Mouse (Mus musculus): ENCODE results near the gene Pik3r2. TPM values are rescaled to one million over a fixed set of nuclear protein-coding genes. Genes with fewer than 3 reads are reported as not detected.

The Pik3r2 gene
- total RNA-seq, 2 experiments from 2014 or later: 6.0 to 18.1 TPM

DNA sequence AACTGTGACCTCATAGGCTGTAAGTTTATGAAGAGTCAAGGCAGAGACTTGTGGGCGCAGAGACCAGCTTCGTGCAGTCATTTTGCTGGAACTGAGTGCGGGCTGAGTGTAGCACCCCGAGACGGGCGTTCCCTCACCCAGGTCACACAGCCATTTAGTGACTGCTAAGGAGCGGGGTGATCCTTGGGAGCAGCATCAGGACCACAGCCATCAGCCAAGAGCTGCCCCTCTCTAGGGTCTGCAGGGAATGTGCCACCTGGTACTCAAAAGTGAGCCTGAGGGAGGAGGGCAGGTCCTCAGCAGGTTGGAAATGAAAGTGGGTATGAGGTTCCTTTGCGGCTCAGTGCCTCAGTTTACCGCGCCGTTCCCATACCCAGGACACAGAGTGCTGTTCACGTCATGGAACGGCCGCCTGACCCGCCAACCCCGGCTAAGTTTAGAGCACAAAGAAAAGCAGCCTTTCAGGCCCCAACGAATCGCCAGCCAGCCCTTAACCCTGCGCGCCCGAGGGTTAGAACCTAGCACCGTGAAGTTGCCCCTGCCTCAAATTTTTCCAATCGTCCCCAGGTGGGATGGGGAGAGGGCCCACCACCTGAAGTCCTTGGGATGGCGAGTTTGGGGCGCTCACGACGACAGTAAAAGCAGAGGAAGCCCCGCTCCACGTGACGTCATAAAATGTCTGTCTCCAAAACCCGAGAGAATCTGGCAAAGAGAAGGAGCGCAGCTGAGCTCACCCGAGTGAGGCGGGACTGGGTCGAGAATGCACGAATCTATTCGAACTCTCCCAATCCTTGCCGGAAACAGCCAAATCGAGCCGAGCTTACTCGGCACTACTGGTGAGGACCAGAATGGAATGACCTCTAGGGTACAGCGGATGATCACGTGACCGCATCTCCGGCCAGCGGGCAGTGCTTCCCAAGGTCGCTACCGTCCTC is 32.6 kb downstream of the Pik3r2 start:
- 0 out of 2 replicates have a peak, but pooled peaks have one; percentile 26 for ATAC-seq (replicated peaks; ENCODE audit: poor library complexity)

DNA sequence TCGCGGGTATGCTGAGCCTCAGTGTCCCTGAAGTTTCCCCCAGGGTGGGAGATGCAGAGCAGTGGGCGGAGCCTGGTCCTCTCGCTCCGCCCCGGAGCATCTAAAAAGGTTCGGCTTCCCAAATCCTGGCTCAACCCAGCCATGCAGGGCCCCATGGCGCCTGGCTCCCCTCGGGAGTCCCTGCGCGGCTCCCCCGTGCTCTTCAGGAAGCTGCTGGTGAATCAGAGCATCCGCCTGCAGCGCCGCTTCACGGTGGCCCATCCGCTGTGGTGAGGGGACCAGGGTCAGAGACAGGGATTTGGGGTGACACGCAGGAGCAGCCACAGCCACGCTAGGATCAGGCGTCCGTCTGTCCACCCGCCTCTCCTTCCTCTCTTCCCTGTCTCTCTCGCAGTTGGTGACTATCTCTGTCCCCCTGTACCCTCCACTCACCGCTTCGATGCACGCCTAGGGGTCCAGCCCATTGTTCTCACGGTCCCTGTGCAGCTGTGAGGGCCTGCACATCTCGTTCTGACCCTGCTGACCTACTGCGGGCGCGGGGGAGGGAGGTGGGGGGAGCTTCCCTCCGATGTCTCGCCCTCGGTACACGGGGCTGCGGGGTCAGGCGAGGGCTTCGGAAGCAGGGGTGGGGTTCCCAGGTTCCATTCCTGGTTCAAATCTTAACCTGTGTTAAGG is 33.4 kb downstream of the Pik3r2 start:
- ATAC-seq (replicated peaks; ENCODE audit: poor library complexity): no peak; the same call in 1 of the 2 replicates

DNA sequence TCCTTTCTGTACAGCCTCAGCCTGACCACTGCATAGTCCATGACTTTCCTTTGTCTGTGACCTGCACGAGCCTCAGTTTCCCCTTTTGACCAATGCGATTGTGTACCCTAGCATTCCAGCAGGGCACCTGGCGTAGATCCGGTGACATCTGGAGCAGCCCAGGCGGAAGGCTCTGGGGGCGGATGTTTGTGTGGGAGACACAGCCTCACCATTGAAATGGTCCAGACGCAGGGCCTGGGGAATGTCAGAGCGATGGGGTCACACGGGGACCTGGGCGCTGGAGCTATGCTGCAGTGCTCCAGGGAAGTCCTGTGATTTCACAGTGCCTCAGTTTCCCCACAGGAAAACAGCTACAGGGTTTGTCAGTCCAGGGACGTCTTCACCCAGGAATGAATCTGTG is 34.3 kb downstream of the Pik3r2 start:
- no peak for ATAC-seq (replicated peaks; ENCODE audit: poor library complexity)

DNA sequence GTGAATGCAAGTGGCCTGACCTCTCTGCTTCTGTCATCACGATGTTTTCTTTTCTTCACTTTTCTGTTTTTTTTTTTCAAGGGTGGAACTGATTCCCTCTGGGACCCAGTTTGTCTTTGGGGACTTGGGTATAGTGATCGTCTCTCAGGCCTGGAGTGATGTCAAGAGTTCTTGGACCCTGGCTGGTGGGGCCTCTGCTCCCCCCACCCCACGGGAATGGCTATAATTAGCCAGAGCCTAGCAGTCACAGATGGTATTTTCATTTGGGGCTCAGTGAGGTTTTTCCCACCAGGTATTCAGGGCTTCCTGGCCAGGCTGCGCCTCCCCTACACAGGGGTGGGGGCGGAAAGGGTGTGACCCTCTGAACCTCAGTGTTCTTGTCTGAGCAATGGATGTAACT is 34.9 kb downstream of the Pik3r2 start:
- ATAC-seq (replicated peaks; ENCODE audit: poor library complexity): no peak

DNA sequence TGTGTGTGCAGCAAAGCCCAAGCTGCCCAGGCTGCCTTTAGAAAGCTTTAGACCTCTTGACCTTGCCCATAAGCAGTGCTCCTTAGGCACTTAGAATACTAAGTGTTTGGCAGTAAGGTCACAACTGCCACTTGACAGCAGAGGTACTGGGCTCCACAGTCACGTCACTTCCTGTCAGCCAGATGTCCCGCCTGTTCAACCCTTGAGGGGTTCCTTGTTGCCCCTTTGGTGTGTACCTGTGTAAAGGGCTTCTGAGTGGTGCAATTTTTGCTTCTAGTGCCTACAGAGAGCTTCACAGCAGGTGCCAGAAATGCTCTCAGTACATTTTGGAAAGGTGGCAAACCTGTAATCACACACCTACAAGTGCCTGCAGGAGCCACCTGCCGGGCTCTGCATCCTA is 38.3 kb downstream of the Pik3r2 start:
- ATAC-seq (replicated peaks; ENCODE audit: poor library complexity): no peak

DNA sequence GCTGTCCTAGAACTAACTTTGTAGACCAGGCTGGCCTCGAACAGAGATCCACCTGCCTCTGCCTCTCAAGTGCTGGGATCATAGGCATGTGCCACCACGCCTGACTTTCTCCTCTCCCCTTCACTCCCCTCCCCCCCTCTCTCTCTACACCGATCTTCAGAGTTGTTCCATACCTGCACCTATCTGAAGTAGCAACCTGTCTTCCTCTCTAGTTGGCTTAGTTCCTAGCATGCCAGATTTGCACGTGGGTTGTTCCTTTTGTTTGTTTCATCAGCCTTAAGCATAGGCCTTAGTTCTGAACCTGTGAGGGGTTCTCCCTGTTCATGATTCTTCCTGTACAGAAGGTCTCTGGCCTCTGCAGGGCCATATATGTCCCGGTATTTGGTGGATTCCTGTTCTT is 38.8 kb downstream of the Pik3r2 start:
- ATAC-seq (replicated peaks; ENCODE audit: poor library complexity): no peak

DNA sequence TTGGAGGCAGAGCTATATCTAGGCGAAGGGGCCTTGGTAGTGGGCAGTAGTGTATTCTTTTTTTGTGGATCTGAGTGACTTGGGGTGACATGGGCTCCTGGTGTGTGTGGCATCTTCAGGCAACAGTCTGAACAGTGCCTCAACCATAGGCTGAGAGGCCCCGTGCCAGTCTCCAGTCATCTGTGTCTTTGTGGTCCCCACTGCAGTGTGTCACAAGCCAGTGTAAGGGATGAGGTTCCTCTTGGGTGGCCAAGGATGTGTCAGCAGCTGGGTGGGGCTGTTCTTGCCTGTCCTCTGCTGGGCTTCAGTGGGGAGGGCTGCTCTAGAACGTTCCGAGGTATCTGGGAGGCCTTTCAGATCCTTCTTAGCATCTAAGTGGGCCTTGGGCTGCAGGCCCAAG is 45.6 kb downstream of the Pik3r2 start:
- ATAC-seq (replicated peaks; ENCODE audit: poor library complexity): 0 out of 2 replicates have a peak, but pooled peaks have one; percentile 15

DNA sequence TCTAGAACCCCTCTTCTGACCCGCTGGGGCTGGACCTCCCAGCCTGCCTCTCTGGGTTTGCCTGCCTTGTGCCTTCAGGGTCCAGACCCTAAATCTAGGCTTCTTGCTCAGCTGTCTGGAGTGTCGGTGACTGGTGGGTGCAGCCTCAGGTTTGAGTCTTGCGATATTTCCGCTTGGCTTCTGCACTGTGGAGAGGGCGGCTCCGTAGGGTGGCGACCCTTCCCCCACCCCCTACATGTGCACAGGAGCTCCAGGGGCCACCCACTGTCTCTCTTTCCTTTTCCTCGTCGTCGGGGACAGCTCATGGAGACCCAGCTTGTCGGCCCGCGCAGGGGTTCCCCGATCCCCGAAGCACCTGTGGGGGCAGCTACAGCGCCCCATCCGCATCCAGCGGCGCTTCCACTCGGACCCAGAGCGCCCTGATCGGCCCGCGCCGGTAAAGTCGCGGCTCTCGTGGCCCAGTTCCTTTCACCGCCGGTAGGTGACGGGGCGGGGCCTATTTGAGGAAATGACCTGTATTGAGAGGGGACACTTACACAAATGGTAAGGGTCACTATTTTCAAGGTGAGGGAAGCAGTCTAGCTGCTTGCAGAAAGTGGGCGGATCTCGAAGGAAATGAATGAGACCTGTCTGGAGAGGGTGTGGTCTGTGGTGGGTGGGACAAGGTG is 46.6 kb downstream of the Pik3r2 start:
- peak; percentile 83 for ATAC-seq (replicated peaks; ENCODE audit: poor library complexity)

DNA sequence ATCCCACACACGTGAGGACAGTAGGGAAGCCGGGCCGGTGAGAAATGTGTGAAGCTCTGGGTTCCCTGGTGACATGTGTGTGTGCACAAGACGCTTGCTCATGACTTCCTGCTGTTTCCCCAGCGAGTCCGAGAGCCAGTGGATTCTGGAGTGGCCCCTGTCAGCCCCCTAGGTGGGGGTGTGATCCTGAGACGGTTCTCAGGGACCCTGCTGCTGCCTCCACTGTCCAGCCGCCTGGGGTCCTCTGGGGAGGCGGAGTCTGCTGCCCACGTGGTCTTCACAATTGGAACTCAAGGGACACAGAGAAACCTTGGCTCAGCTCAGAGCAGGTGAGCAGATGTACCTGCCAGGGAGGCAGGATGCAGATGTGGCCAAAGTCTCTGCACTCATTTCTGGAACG is 49.8 kb downstream of the Pik3r2 start:
- no peak for ATAC-seq (replicated peaks; ENCODE audit: poor library complexity)

DNA sequence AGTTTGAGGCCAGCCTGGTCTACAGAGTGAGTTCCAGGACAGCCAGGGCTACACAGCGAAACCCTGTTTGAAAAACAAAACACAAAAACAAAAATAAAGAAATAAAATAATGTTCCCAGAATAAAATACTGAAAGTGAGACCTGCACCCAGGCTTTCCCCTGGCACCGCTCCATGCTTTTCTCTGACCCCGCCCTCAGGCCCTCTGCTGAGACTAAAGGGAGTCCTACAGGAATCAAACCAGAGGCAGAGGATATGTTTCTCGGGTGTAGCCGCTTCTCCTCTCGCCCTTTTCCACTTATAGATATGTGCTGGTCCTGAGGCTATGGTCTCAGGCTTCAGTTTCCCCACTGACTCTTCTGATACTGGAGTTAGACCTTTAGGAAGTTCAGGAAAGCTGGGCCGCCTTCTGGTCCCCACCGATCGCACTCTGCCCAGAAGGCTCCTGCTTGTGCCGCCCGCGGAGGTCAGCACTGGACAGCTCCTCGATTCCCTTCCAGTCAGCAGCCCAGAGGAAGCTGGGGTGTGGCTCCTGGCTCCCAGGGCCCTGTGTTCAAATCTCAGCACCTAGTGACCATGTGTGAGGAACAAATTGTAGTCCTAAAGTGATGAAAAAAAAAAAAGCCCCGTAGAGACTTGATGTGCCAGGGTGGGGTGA is 50.6 kb downstream of the Pik3r2 start:
- ATAC-seq (replicated peaks; ENCODE audit: poor library complexity): peak; percentile 49; the same call in 1 of the 2 replicates

DNA sequence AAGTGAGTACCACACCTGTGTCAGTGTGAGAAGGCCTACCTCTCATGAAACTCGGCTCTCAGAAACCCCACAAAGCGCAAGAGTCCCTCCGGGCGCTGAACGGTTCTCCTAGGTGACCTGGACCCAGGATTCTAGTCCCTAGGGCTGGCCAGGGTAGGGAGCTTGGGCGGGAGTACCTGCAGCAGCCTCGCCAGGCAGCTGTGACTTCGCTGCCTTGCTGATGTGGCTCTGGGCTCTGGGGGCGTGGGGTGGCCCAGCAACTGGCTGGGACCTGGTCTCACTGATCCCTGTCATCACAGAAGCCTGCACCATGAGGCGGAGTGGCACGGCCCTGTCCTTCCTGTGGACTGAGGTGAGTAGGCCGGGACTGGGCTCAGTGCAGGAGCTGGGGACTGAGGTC is 52.3 kb downstream of the Pik3r2 start:
- no peak for ATAC-seq (replicated peaks; ENCODE audit: poor library complexity)

DNA sequence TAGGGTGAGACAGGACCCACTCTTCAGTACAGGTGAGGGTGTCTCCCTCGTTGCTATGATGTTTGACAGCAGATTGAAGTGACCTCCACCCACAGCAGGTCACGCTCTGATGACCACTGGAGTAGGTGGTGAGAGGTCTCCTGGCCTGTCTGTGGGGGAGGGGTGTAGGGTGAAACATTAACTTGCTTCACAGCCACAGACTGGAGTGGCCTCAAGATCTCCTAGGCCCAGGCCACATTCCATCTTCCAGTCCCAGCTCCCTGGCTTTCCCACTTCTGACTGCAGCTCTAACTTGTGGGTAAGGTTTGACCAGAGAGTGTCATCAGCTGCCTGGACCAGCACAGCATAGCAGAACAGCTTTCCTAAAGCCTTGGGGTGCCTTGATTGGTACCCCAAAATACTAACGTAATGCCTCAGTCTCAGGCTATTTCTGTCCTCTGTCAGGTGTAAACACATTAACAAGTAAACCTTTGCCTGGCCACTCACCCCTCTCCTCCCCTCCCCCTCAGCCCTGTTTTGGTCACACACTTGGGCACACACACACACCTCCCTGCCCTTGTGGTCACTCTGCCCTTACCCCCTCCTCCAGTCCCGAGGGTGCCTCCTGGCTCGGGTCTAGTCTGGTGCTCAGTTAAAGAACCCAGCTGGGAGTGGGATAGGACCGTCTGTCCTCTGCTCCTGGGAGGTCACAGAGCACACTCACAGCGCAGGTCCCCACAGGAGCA is 52.9 kb downstream of the Pik3r2 start, which contains the start of gene Pde4c:
Pde4c (plus strand) TSS at position 235 of the 725 bp plus-strand sequence.
- ATAC-seq (replicated peaks; ENCODE audit: poor library complexity): no peak

DNA sequence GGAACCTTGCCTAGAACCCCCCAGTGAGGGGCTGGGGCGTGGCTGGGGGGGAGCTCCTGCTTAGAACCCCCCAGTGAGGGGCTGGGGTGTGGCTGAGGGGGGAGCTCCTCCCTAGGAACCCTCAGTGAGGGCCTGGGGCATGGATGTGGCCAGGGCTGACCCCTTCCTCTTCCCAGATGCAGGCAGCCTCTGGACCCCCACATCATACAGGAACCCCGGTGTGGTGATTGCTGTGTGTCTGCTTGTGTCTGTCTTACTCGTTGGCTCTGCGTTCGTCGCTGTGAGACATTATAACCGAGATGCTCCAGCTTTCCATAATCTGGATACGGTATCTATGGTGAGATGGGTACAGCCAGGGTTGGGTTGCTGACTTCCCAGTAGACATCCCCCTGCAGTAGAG is 54.9 kb downstream of the Pik3r2 start:
- no peak for ATAC-seq (replicated peaks; ENCODE audit: poor library complexity)

DNA sequence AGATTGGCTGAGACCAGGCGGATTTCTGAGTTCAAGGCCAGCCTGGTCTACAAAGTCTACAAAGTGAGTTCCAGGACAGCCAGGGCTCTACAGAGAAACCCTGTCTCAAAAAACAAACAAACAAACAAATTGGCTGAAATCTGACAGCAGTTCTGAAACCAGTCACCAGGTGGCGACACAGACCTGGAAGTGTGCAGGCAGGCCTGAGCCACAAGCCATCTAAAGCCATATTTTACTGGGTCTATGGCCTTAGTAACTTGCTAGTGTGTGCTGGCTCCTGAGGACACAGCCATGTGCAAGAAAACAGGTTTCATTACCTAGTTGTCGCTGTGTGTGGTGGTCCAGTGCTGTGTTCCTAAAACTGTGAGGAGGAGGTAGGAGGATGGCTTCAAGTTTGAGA is 55.8 kb downstream of the Pik3r2 start:
- peak; percentile 84 for ATAC-seq (replicated peaks; ENCODE audit: poor library complexity)

DNA sequence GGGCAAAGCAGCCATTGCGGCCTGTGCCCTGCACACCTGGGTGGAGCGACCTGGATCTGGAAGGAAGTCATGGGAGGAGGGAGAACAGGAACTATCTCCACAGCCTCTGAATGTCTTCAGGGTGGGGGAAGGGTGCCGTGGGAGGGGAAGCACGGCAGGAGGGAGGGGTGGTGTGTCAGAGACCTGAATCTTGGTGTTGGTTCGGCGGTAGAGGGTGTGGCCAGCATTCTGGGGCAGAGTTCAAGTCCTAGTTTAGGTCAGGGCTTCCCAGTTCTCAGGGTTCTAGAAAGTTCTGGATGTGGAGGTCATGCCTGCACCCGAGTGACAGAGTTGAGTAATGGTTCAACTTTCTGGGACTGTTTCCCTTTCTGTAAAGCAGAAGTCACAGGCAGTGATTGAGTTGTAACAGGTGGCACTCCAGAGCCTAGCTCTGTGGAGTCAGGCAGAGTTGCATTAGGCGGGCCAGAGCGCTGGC is 56.7 kb downstream of the Pik3r2 start:
- no peak for ATAC-seq (replicated peaks; ENCODE audit: poor library complexity)

DNA sequence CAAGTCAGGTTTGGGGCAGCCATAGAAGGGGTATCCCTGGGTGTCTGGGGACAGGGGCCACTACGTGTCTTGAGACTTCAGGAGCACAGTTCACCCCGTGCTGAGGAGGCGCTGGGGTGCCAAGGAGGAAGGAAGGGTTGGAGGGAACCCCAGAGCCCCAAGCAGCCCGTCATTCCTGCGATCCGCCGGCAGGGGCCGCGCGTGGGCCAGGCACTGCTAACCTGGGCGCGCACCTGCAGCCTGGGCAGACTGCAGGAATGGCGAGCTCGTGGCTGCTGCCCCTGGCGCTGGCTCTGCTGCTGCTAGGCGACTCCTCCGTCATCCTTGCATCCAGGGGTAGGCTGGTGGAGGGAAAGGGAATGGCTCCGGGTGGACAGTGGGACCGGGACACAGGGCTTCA is 58.2 kb downstream of the Pik3r2 start, which contains the start of gene Gm3336:
Gm3336 (plus strand) TSS at position 247 of the 400 bp plus-strand sequence.
- peak; percentile 92 for ATAC-seq (replicated peaks; ENCODE audit: poor library complexity)
